Mouse (Mus musculus) limb, embryonic 15.5 days (tissue): ENCODE results near the gene Zzz3. TPM values are rescaled to one million over a fixed set of nuclear protein-coding genes. Genes with fewer than 3 reads are reported as not detected.
"Not testable (repeated sequence)": the region's sequence is repeated elsewhere in the genome, so short reads cannot be mapped to it uniquely, and the experiment has no call there.

Experiments used
- ATAC-seq: fragments of 200-750 bp; cut with Nextera tagmentation; 2 replicates; pipeline ENCODE4 v1.8.0; 2017; ENCODE audit warnings: low read depth, moderate TSS enrichment; ENCODE audit not compliant: insufficient number of reproducible peaks, low FRiP score, low TSS enrichment
- H3K27ac ChIP-seq: fragments of 300-500 bp; sonication (generic); 2 replicates; pipeline ENCODE4 v1.5.1; 2015; ENCODE audit warnings: moderate library complexity, mild to moderate bottlenecking, inconsistent platforms
- H3K27me3 ChIP-seq: fragments of 300-500 bp; sonication (generic); 2 replicates; pipeline ENCODE4 v1.6.1; 2015; ENCODE audit warnings: inconsistent platforms
- H3K36me3 ChIP-seq: fragments of 300-500 bp; sonication (generic); 2 replicates; pipeline ENCODE4 v1.6.1; 2015; ENCODE audit warnings: inconsistent platforms
- H3K4me1 ChIP-seq: fragments of 300-500 bp; sonication (generic); 2 replicates; pipeline ENCODE4 v1.6.1; 2015; ENCODE audit warnings: inconsistent platforms
- H3K4me2 ChIP-seq: fragments of 300-500 bp; sonication (generic); 2 replicates; pipeline ENCODE4 v1.6.1; 2015; ENCODE audit warnings: mild to moderate bottlenecking, inconsistent platforms
- H3K4me3 ChIP-seq: fragments of 300-500 bp; sonication (generic); 2 replicates; pipeline ENCODE4 v1.5.1; 2015; ENCODE audit warnings: mild to moderate bottlenecking, inconsistent platforms
- H3K9ac ChIP-seq: fragments of 300-500 bp; sonication (generic); 2 replicates; pipeline ENCODE4 v1.6.1; 2015; ENCODE audit warnings: inconsistent platforms
- H3K9me3 ChIP-seq: fragments of 300-500 bp; sonication (generic); 2 replicates; pipeline ENCODE4 v1.6.1; 2016; ENCODE audit warnings: inconsistent platforms
- WGBS: fragments of 180-500 bp; shearing (Covaris S2); methylation state at CpG from one replicate; pipeline ENCODE4 v1.1.7; 2015; 5-methylcytosine and 5-hydroxymethylcytosine counted together
- polyA plus RNA-seq: library from polyadenylated mRNA; unstranded; fragments of >200 nt; fragmentation: Nextera tagmentation; extraction: Ambion mirVana; gene quantifications from 2 replicates; pipeline ENCODE4 v1.2.1, GENCODE M21; 2015

Gene Zzz3
- polyA plus RNA-seq, 1 experiment from 2014 or later: 41.4 TPM

DNA sequence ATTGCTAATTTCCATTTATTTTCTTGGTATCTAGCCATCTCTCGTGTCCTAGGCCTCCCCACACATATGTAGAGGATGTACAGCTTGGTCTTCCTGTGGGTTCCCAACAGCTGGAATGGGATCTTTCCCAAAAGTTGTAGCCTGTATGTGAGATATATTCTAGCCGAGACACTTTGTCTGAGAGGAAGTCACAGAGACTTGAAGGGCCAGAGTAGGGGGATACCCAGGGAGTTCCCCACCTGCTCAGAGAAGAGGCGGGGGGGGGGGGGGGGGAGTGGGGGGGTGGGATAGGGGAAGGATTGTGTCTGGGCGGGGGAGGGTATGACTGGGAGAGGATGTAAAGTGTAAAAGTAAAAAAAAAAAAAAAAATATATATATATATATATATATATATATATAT is 57.9 kb downstream of the Zzz3 start:
- 87% methylated on average over 3 of the region's 4 CpGs for WGBS
- H3K27ac ChIP-seq: no peak overlapping the region

DNA sequence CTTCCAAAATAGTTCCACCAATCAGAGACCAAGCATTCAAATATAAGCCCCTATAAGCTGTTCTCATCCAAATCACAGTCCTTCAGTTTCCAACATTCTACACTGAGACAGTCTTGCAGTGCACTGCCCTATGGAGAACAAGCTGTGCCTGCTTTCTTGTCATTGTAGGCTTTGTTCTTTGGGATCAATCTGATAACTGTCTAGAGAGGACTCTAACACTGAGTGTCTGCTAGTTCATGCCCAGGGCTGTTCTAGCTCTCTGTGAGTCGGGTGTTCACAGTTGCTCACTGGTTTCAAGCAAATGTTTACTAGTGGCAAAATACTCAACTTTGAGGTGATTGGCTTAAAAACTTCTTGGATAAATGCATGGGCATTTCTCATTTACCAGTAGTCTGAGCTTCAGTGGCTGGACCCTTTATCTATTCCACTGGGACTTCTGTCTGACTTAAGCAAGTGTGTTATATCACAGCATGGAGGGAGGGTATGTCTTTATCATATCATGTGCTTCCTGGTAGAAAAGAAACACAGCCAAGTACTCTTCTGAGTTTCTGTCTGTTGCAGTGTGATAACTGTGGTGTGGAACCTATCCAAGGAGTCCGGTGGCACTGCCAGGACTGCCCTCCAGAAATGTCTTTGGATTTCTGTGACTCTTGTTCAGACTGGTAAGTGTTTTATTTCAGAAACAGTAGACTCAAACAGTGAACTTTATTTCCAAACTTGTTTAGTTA is 62.2 kb downstream of the Zzz3 start:
- Histone ChIP-seq H3K27me3 (no peaks in the 10 kb centered on the region), H3K27ac (no peak overlapping the region), H3K4me2 (no peak overlapping the region), H3K4me1 (no peaks in the 10 kb centered on the region), H3K9me3 (no peaks in the 10 kb centered on the region), H3K9ac (no peak overlapping the region), H3K4me3 (no peak overlapping the region), H3K36me3 (peaks cover 54% of the 10 kb centered on the region)
- no peak for ATAC-seq
- WGBS: 97% methylated on average over 2 of the region's 2 CpGs

More for the DNA sequence above, 57.9 kb downstream of the Zzz3 start:
- H3K4me1 ChIP-seq: no peaks in the 10 kb centered on the region
- no peaks in the 10 kb centered on the region for H3K27me3 ChIP-seq
- no peak for ATAC-seq
- H3K36me3 ChIP-seq: peaks cover 60% of the 10 kb centered on the region
- H3K9me3 ChIP-seq: no peaks in the 10 kb centered on the region
- no peak overlapping the region for H3K4me3 ChIP-seq
- no peak overlapping the region for H3K9ac ChIP-seq
- H3K4me2 ChIP-seq: no peak overlapping the region

DNA sequence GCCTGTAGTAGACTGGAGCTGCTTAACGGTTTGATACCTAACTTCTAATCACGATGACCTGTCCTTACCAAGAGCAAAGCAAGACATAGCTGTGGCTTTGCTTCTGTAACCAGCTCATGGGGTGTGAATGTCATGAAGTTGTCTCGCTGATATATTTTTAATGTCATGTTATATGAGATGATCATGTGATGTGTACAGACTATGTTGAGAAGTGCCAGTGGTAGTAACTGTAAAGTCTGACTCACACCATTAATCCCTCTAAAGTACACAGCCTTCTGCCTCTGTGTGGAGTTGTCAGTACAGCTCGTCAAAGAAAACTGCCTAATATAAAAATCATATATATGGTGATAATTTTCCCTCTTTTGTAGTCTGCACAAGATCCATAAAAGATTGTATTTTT is 63.6 kb downstream of the Zzz3 start:
- peaks cover 60% of the 10 kb centered on the region for H3K36me3 ChIP-seq
- H3K9me3 ChIP-seq, H3K9ac ChIP-seq, H3K27me3 ChIP-seq, H3K4me2 ChIP-seq, H3K4me3 ChIP-seq, H3K27ac ChIP-seq, H3K4me1 ChIP-seq, ATAC-seq: not testable (repeated sequence)
- WGBS: 77% methylated on average over 4 of the region's 4 CpGs

DNA sequence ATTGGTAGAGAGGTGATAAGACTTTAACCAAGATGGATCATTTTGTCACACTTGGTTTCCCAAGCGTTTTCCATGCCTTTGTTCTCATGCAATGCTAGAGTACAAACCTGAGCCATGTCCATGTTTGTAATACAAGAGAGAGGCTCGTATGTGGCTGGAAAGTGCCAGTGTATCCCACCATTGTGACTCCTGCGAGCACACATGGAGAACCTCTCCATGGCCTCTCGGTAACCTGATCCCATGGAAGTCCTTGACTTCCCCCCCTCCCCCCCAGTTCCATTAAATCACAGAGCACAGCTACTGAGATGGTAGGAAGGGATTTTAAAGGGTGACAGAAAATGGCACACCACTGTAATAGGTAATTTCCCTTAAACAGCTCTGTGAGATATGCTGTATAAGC is 65.5 kb downstream of the Zzz3 start:
- no peaks in the 10 kb centered on the region for H3K27me3 ChIP-seq
- no peaks in the 10 kb centered on the region for H3K9me3 ChIP-seq
- 25% methylated on average over 4 of the region's 4 CpGs for WGBS
- ATAC-seq: no peak
- H3K36me3 ChIP-seq: peaks cover 44% of the 10 kb centered on the region
- no peak overlapping the region for H3K4me3 ChIP-seq
- no peak overlapping the region for H3K9ac ChIP-seq
- H3K4me1 ChIP-seq: no peaks in the 10 kb centered on the region
- no peak overlapping the region for H3K4me2 ChIP-seq
- H3K27ac ChIP-seq: no peak overlapping the region

DNA sequence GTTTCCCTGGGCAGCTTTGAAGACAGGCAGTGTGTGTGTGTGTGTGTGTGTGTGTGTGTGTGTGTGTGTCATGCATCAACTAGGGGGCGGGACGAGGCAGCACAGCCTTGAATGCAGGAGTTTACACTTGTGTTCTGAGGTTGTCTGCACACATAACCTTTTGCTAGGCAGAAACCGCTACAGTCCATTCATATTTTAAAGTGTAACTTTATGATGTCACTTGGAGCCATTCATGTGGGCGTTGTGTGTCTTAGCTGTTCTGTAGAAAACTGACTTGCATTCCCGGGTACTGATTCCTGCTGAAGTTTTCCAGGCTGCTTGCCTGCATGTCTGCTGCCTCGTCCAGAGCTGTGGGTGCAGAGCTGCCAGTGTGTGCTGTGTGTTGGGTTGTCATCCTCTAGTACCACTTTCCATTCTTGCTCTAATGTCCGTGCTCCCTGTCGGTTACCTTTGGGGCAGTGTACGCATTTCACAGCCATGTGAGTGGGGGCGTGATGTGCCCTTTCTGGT is 66.8 kb downstream of the Zzz3 start:
- H3K27ac ChIP-seq: no peak overlapping the region
- H3K4me2 ChIP-seq: no peak overlapping the region
- WGBS: 86% methylated on average over 10 of the region's 10 CpGs
- H3K4me3 ChIP-seq: no peak overlapping the region
- H3K4me1 ChIP-seq: peaks cover 3% of the 10 kb centered on the region; the same call in 1 of the 2 replicates
- H3K36me3 ChIP-seq: peaks cover 33% of the 10 kb centered on the region
- no peak overlapping the region for H3K9ac ChIP-seq
- ATAC-seq: no peak
- H3K9me3 ChIP-seq: no peaks in the 10 kb centered on the region
- H3K27me3 ChIP-seq: no peaks in the 10 kb centered on the region

DNA sequence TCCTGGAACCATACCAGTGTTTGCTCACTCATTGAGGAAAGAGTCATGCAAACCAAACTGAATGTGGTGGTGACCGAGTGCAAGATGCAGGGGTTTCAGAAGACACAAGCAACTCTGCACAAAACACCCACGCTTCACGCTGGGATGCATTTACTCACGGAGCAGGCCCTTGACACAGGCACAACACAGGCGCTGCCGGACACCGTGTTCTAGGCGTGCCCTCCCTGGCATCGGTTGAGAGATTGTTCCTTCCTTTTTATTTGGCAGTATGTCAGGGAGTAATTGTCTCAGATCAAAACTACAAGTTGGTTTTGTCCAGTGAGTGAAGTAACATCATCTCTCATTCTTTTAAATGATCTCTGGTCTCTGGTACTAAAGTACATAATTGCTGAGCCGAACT is 67.6 kb downstream of the Zzz3 start:
- Histone ChIP-seq H3K36me3 (peaks cover 26% of the 10 kb centered on the region), H3K4me2 (no peak overlapping the region), H3K4me1 (peaks cover 3% of the 10 kb centered on the region; the same call in 1 of the 2 replicates), H3K9ac (no peak overlapping the region), H3K27me3 (no peaks in the 10 kb centered on the region), H3K27ac (no peak overlapping the region), H3K9me3 (no peaks in the 10 kb centered on the region), H3K4me3 (no peak overlapping the region)
- 91% methylated on average over 10 of the region's 10 CpGs for WGBS
- no peak for ATAC-seq

DNA sequence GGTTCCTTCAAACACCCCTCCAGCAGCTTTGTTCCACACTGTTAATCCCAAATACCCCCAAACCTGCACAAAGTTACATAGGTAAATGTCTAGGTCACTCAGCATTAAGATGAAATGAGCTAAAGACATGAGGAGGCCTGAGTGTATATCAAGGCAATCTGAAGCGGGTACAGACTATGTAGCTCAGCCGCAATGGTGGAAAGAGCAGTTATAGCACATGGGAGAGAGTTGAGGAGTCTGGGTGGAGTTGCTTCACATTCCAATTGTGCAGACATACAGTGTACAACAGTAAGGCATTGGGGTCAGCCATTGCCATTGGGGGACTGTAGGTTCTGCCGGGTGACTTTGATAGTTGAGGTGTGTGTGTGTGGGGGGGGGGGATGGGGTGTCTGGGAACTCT is 69.2 kb downstream of the Zzz3 start:
- H3K9ac ChIP-seq: no peak overlapping the region
- H3K4me3 ChIP-seq: no peak overlapping the region
- peaks cover 10% of the 10 kb centered on the region; the same call in 1 of the 2 replicates for H3K4me1 ChIP-seq
- H3K27me3 ChIP-seq: no peaks in the 10 kb centered on the region
- WGBS: 92% methylated on average over 3 of the region's 3 CpGs
- no peaks in the 10 kb centered on the region for H3K9me3 ChIP-seq
- H3K36me3 ChIP-seq: peaks cover 18% of the 10 kb centered on the region; the same call in 1 of the 2 replicates
- ATAC-seq: no peak
- no peak overlapping the region for H3K4me2 ChIP-seq
- no peak overlapping the region for H3K27ac ChIP-seq

DNA sequence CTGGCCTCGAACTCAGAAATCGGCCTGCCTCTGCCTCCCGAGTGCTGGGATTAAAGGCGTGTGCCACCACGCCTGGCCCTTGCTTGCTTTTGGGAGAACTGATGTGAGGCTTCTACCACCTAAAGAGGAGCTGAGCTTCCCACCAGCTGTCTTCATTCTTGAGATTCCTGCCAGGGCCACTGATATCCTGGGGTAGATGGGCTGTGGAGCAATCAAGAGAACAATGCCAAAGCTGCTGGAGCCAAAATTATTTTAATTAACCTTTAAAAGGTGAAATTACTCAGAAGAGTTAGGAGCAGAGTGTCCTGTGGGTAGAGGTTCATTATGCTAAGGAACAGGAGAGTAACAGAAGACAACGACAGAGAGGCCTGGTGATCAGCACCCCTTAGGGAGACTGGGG is 70.1 kb downstream of the Zzz3 start:
- 84% methylated on average over 6 of the region's 6 CpGs for WGBS
- H3K27me3 ChIP-seq: no peaks in the 10 kb centered on the region
- H3K4me3 ChIP-seq: no peak overlapping the region
- H3K4me1 ChIP-seq: peaks cover 14% of the 10 kb centered on the region; the same call in 1 of the 2 replicates
- H3K27ac ChIP-seq: no peak overlapping the region
- H3K36me3 ChIP-seq: peaks cover 13% of the 10 kb centered on the region; the same call in 1 of the 2 replicates
- no peaks in the 10 kb centered on the region for H3K9me3 ChIP-seq
- H3K9ac ChIP-seq: no peak overlapping the region
- ATAC-seq: no peak
- no peak overlapping the region for H3K4me2 ChIP-seq

DNA sequence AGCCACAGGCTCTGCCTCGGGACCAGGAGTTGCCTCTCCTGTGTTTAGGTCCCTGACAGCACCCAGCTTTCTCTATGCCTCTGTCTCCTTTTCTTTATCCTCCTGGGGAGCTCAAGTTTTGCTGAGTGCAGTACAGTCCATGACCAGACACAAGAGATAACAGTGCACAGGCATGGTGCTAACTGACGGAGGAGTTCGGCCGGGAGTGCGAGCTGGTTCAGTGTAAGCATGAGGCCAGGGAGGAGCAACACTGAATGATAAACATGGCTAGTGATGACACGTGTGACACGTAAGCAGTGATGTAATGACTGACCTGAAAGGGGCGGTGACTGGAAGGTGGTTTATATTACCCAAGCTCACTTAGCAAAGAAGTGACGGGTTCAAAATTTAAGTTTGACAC is 71.6 kb downstream of the Zzz3 start:
- no peak overlapping the region for H3K9ac ChIP-seq
- no peak overlapping the region for H3K27ac ChIP-seq
- 82% methylated on average over 9 of the region's 9 CpGs for WGBS
- no peak for ATAC-seq
- H3K4me3 ChIP-seq: no peak overlapping the region
- no peaks in the 10 kb centered on the region for H3K27me3 ChIP-seq
- H3K4me1 ChIP-seq: peaks cover 14% of the 10 kb centered on the region; the same call in 1 of the 2 replicates
- H3K4me2 ChIP-seq: no peak overlapping the region
- H3K36me3 ChIP-seq: 0 out of 2 replicates have a peak, but pooled peaks cover 6% of the 10 kb centered on the region
- no peaks in the 10 kb centered on the region for H3K9me3 ChIP-seq

DNA sequence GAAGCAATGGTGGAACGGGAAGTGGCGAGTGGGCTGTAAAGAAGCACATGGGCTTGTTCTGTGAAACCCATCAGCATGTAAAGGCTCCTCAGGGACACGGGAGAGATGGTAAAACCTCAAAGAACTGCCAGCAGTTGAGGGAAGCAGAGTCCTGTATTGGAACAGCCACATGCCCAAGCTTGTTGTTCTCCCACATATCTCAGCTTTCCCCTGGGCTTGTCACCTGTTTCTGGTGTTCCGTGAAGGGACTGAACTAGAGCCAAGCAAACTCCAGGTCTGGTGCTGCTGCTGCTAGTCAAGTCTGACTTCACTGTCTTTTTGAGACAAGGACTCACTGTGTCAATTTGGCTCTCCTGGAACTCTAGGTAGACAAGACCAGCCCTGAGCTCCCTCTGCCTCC is 72.0 kb downstream of the Zzz3 start:
- no peak for ATAC-seq

DNA sequence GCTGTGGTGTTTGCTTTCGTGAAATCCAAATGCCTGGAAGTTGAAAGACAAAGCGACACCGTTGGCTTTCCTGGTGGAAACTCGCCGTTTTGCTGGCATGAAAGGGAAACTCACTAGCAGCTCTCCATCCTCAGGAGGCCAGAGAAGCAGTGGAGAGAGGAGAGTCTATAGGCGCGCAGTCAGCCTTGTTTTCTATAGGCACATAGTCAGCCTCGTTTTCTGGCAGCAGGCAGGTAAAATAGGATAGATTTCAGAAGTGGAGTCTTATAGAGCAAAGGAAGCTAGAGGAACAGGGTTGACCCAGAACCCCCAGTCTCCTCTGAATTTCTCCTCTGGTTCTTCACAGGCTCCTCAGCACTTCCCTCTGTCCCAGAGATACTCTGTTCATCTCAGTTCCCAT is 72.8 kb downstream of the Zzz3 start:
- H3K4me3 ChIP-seq: no peak overlapping the region
- no peak overlapping the region for H3K4me2 ChIP-seq
- H3K4me1 ChIP-seq: peaks cover 14% of the 10 kb centered on the region; the same call in 1 of the 2 replicates
- H3K27me3 ChIP-seq: no peaks in the 10 kb centered on the region
- no peak for ATAC-seq
- no peak overlapping the region for H3K9ac ChIP-seq
- no peaks in the 10 kb centered on the region for H3K9me3 ChIP-seq
- 0 out of 2 replicates have a peak, but pooled peaks cover 6% of the 10 kb centered on the region for H3K36me3 ChIP-seq
- no peak overlapping the region for H3K27ac ChIP-seq
- WGBS: 79% methylated on average over 8 of the region's 8 CpGs

More for the DNA sequence above, 72.0 kb downstream of the Zzz3 start:
- Histone ChIP-seq H3K36me3 (0 out of 2 replicates have a peak, but pooled peaks cover 6% of the 10 kb centered on the region), H3K4me2 (no peak overlapping the region), H3K9ac (no peak overlapping the region), H3K4me3 (no peak overlapping the region), H3K27me3 (no peaks in the 10 kb centered on the region), H3K4me1 (peaks cover 14% of the 10 kb centered on the region; the same call in 1 of the 2 replicates), H3K27ac (no peak overlapping the region), H3K9me3 (no peaks in the 10 kb centered on the region)
- WGBS: 62% methylated on average over 4 of the region's 4 CpGs

DNA sequence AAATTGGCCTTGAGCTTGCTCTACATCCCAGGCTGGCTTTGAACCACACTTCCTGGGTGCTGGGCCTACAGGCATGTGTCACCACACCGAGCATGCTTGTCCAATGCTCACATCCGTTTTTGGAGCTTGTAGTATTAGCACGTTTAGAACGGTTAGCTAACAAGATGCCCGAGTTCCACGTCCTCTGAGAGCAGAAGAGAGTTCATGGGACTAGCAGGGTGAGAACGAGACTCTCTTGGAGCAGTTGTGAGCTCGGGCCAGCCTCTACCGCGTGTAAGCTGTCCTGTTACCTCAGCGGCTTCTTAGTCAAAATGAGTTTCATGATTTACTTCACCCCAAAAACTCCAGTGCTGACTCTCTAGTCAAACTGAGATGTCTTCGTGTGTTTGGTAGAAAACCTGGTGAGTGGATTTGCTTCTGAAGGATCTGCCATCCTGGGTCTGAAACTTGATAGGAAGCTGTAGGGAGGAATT is 73.3 kb downstream of the Zzz3 start:
- H3K36me3 ChIP-seq: 0 out of 2 replicates have a peak, but pooled peaks cover 1% of the 10 kb centered on the region
- H3K27ac ChIP-seq: no peak overlapping the region
- H3K9ac ChIP-seq: no peak overlapping the region
- no peak overlapping the region for H3K4me2 ChIP-seq
- 68% methylated on average over 12 of the region's 12 CpGs for WGBS
- H3K9me3 ChIP-seq: no peaks in the 10 kb centered on the region
- no peak for ATAC-seq
- peaks cover 14% of the 10 kb centered on the region; the same call in 1 of the 2 replicates for H3K4me1 ChIP-seq
- no peak overlapping the region for H3K4me3 ChIP-seq
- no peaks in the 10 kb centered on the region for H3K27me3 ChIP-seq
